Mouse (Mus musculus) kidney, adult 2 months (tissue): ENCODE data around the gene Vmn1r13.

Experiments used
- CTCF ChIP-seq: fragments of 200-500 bp; conservative IDR thresholded peaks from 2 replicates; pipeline ENCODE4 v1.5.1; 2011; ENCODE audit warnings: low read depth, mild to moderate bottlenecking, control low read depth, low read length, moderate library complexity, mixed read lengths; ENCODE audit not compliant: insufficient read depth, insufficient read length
- POLR2A ChIP-seq: fragments of 200-500 bp; IDR thresholded peaks from one replicate; pipeline ENCODE4 v1.6.1; 2011; ENCODE audit warnings: low read depth, low read length, control low read depth

DNA sequence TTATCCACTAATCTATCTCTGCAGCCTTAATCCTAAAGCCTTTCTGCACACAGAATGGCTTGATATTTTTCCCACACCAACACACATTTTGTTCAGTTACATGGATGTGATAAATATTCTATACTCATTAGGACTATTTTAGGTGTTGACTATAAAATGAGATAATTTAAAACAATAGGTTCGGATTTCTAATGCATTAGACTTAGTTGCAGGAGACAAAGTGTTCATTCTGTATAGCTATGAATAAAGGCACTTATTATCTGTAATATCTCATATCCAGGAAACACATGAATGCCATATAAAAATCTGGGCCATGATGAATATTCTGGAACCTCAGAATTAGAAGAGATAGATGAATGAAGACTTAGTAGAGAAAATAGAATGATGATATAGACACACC lies 54.6 kb downstream of the Vmn1r13 start, which contains the start of gene Vmn1r15:
- TF ChIP-seq CTCF (no peak), POLR2A (no peak)
